Mouse (Mus musculus) limb, embryonic 10.5 days (tissue): Measurements from ENCODE around the gene Crip1. TPM values are rescaled to one million over a fixed set of nuclear protein-coding genes. Genes with fewer than 3 reads are reported as not detected.
"Not testable (repeated sequence)": the region's sequence is repeated elsewhere in the genome, so short reads cannot be mapped to it uniquely, and the experiment has no call there.

Experiments
- DNase-seq: peaks from one replicate; pipeline ENCODE4 v3.0.0-alpha.2; 2017; ENCODE audit warnings: low spot score
- H3K27ac ChIP-seq: fragments of 300-500 bp; sonication (generic); 2 replicates; pipeline ENCODE4 v1.5.1; 2016; ENCODE audit warnings: mild to moderate bottlenecking
- H3K27me3 ChIP-seq: fragments of 300-500 bp; sonication (generic); 2 replicates; pipeline ENCODE4 v1.6.1; 2016; ENCODE audit warnings: low read depth, mild to moderate bottlenecking; ENCODE audit not compliant: poor library complexity, severe bottlenecking
- H3K36me3 ChIP-seq: fragments of 300-500 bp; sonication (generic); 2 replicates; pipeline ENCODE4 v1.6.1; 2016; ENCODE audit warnings: mild to moderate bottlenecking, moderate library complexity
- H3K4me1 ChIP-seq: fragments of 300-500 bp; sonication (generic); 2 replicates; pipeline ENCODE4 v1.6.1; 2016
- H3K4me3 ChIP-seq: fragments of 300-500 bp; sonication (generic); 2 replicates; pipeline ENCODE4 v1.5.1; 2016; ENCODE audit warnings: mild to moderate bottlenecking, moderate library complexity
- H3K9me3 ChIP-seq: fragments of 300-500 bp; sonication (generic); replicated peaks from 2 replicates; pipeline ENCODE4 v1.6.1; 2016; ENCODE audit warnings: mild to moderate bottlenecking
- WGBS: fragments of 180-500 bp; shearing (Covaris S2); methylation state at CpG from one replicate; pipeline ENCODE4 v1.1.7; 2016; 5-methylcytosine and 5-hydroxymethylcytosine counted together
- polyA plus RNA-seq: library from polyadenylated mRNA; unstranded; fragments of >200 nt; fragmentation: Nextera tagmentation; extraction: Ambion mirVana; gene quantifications from 2 replicates; pipeline ENCODE4 v1.2.1, GENCODE M21; 2016

Crip1 gene
- polyA plus RNA-seq, 1 experiment from 2014 or later = 61.0 TPM

GRCm38 (mm10) chr12:113185442-113186291 is 39.6 kb downstream of the Crip1 start, which contains the start of gene Tmem121:
Gene Tmem121 (plus strand): TSS chr12:113185930.
- Histone ChIP-seq H3K36me3 (peaks cover 27% of the 10 kb centered on the region), H3K27me3 (peaks cover 40% of the 10 kb centered on the region), H3K27ac (peak within 1 kb of the TSS; percentile 80), H3K4me1 (peaks cover 32% of the 10 kb centered on the region), H3K9me3 (no peaks in the 10 kb centered on the region), H3K4me3 (peak within 1 kb of the TSS; percentile 76)
- peak; percentile 75 for DNase-seq
- WGBS = 2% methylated on average over 63 of the region's 63 CpGs

DNA sequence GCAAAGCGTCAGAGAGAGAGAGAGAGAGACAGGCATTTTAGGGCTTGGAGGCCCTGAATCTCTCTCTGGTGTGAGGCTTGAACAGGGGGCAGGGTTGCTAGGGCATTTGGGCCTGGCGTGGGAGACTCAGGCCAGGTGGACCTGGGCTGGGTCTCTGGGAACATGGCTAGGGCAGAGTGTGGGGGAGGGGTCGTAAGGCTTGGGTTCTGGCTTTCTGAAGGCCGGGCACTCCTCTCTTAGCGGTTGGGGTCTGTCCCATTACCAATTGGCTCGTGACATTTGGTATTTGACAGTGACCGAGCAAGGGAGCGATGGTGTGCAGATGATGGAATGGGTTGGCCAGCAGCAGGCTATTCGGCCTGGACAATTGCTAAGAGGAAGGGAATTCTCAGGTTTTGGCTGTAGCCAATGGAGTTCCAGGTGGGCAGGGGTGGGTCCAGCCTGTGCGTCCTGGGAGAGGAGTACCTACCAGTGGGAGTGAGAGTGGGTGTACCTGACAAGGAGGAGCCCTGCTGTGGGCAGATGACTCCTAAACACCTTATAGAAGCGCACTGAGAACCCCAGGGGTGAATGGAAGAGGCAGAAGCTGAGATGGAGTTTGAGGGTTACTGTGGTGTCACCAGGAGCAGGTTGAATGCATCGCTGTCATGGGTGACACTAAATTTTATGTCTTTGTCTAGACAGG is 40.4 kb downstream of the Crip1 start:
- WGBS = 41% methylated on average over 12 of the region's 12 CpGs
- peaks cover 40% of the 10 kb centered on the region for H3K27me3 ChIP-seq
- no peaks in the 10 kb centered on the region for H3K9me3 ChIP-seq
- H3K4me3 ChIP-seq = peak overlapping the region; percentile 76
- peaks cover 29% of the 10 kb centered on the region for H3K36me3 ChIP-seq
- DNase-seq = no peak
- peak overlapping the region; percentile 80 for H3K27ac ChIP-seq
- H3K4me1 ChIP-seq = peaks cover 32% of the 10 kb centered on the region

DNA sequence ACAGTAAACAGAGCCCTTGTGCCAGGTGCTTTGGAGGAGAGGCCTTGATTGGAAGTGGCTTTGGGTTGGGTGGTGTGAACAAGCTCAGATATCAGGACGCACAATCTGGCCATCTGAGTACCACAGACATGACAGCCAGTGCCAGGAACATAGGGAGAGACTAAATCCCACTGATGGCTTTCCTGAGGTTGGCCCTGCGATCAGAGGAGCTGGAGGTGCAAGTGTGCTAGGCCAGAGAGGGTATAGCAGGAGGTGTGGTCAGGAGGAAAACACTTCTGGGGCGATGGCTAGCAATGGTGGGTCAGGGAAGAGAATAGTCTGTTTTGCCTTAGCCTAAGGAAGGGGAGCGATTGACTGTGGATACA is 40.9 kb downstream of the Crip1 start:
- no peak overlapping the region for H3K27ac ChIP-seq
- peaks cover 40% of the 10 kb centered on the region for H3K27me3 ChIP-seq
- peaks cover 29% of the 10 kb centered on the region for H3K36me3 ChIP-seq
- WGBS = 45% methylated on average over 4 of the region's 4 CpGs
- DNase-seq = no peak
- H3K9me3 ChIP-seq = no peaks in the 10 kb centered on the region
- peak overlapping the region; percentile 76 for H3K4me3 ChIP-seq
- H3K4me1 ChIP-seq = peaks cover 32% of the 10 kb centered on the region

GRCm38 (mm10) chr12:113187584-113188295 is 41.6 kb downstream of the Crip1 start:
- H3K27me3 ChIP-seq = peaks cover 40% of the 10 kb centered on the region
- peak overlapping the region; percentile 76 for H3K4me3 ChIP-seq
- peak; percentile 91 for DNase-seq
- H3K4me1 ChIP-seq = peaks cover 32% of the 10 kb centered on the region
- peaks cover 29% of the 10 kb centered on the region for H3K36me3 ChIP-seq
- WGBS = 3% methylated on average over 56 of the region's 56 CpGs
- H3K27ac ChIP-seq = no peak overlapping the region
- H3K9me3 ChIP-seq = no peaks in the 10 kb centered on the region

DNA sequence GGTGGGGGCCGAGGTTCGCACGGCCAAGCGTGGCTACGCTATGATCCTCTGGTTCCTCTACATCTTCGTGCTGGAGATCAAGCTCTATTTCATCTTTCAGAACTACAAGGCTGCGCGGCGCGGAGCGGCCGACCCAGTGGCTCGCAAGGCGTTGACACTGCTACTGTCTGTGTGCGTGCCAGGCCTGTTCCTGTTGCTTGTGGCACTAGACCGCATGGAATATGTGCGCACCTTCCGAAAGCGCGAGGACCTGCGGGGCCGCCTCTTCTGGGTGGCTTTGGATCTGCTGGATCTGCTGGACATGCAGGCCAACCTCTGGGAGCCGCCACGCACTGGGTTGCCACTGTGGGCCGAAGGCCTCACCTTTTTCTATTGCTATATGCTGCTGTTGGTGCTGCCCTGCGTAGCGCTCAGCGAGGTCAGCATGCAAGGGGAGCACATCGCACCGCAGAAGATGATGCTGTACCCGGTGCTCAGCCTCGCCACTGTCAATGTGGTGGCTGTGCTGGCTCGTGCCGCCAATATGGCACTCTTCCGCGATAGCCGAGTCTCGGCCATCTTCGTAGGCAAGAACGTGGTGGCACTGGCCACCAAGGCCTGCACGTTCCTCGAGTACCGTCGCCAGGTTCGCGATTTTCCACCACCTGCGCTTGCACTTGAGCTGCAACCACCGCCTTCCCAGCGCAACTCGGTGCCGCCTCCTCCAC is 42.4 kb downstream of the Crip1 start:
- WGBS = 85% methylated on average over 51 of the region's 51 CpGs
- peaks cover 40% of the 10 kb centered on the region for H3K27me3 ChIP-seq
- H3K4me3 ChIP-seq = peak overlapping the region; percentile 76

DNA sequence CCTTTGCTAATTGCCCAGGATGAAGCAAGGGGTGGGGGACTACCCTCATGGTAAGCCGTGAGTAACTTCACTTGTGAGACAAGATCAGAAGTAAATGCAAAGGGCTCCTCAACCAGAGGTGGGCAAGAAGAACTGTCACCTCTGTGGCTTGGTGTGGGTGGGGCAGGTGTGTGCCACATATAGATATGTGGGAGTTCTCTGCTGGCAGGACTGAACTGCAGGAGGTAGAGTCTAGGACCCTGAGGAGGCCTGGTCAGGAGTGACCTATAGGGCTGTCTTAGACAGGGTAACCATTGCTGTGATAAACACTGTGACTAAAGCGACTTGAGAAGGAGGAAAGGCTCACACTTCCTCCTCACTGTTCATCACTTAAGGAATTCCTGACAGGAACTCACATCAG is 47.3 kb downstream of the Crip1 start:
- Histone ChIP-seq H3K4me1 (no peaks in the 10 kb centered on the region), H3K9me3 (no peaks in the 10 kb centered on the region), H3K36me3 (peaks cover 24% of the 10 kb centered on the region), H3K27me3 (0 out of 2 replicates have a peak, but pooled peaks cover 2% of the 10 kb centered on the region), H3K4me3 (no peak overlapping the region), H3K27ac (no peak overlapping the region)
- 77% methylated on average over 2 of the region's 2 CpGs for WGBS
- no peak for DNase-seq

More for the DNA sequence above, 42.4 kb downstream of the Crip1 start:
- no peaks in the 10 kb centered on the region for H3K9me3 ChIP-seq
- H3K4me1 ChIP-seq = peaks cover 32% of the 10 kb centered on the region
- DNase-seq = no peak
- no peak overlapping the region for H3K27ac ChIP-seq
- H3K36me3 ChIP-seq = peaks cover 29% of the 10 kb centered on the region

DNA sequence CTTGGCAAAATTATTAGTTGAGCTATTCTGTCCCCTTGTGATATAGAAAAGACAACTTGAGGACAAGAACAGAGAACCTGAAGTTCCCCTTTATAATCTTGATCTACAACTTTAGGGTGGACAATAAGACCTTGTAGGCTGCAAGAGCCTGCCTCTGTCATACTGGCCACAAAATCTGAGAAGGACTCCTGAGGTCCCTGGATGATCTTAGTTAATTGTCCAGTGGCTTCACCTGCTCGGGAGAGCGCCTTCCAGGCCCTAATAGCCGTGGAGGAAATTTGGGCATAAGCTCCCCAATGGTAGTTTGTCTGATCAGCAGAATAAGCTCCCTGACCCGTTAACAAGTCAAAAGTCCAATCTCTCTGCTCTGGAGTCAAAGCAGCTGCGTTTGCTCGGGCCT is 53.0 kb downstream of the Crip1 start:
- not testable (repeated sequence) for DNase-seq, H3K4me3 ChIP-seq, H3K9me3 ChIP-seq, H3K36me3 ChIP-seq, H3K27ac ChIP-seq, H3K27me3 ChIP-seq, H3K4me1 ChIP-seq
- 98% methylated on average over 3 of the region's 6 CpGs for WGBS

- Histone ChIP-seq H3K4me3 (no peak overlapping the region), H3K4me1 (no peaks in the 10 kb centered on the region), H3K9me3 (no peaks in the 10 kb centered on the region; the same call in 1 of the 2 replicates)
These were observed 55.2 kb downstream of the Crip1 start for GRCm38 (mm10) chr12:113201301-113201700.

DNA sequence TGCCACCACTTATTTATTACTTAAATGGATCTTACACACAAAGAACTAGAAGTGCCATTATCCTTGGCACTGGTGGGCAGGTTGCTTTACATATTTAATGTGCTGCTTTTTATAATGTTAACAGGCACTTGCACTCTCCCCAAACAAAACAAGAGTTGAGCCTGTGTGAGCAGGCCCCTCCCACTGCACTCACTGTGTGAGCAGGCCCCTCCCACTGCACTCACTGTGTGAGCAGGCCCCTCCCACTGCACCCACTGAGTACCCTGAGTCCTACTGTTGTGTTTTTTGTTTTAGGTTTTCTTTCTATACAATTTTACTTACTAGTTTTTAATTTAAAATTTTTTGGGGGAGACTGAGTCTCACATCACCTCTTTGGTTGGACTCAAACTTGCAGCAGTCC is 55.9 kb downstream of the Crip1 start:
- Histone ChIP-seq H3K36me3 (no peaks in the 10 kb centered on the region), H3K27ac (no peak overlapping the region), H3K27me3 (no peaks in the 10 kb centered on the region), H3K4me1 (no peaks in the 10 kb centered on the region), H3K4me3 (no peak overlapping the region), H3K9me3 (no peaks in the 10 kb centered on the region; the same call in 1 of the 2 replicates)
- no peak for DNase-seq

More at GRCm38 (mm10) chr12:113201301-113201700, 55.2 kb downstream of the Crip1 start:
- Histone ChIP-seq H3K36me3 (no peaks in the 10 kb centered on the region), H3K27me3 (no peaks in the 10 kb centered on the region), H3K27ac (no peak overlapping the region)
- WGBS = 92% methylated on average over 4 of the region's 4 CpGs
- DNase-seq = no peak

Other genes starting within 250 kb of the Crip1 start
- 3.5 and 4.5 TPM in 2 replicates for gene Jag2, start 216.5 kb upstream of the Crip1 start, polyA plus RNA-seq
- gene Nudt14, start 204.2 kb upstream of the Crip1 start, polyA plus RNA-seq = 76.7 and 79.7 TPM in 2 replicates
- gene Btbd6, start 169.8 kb upstream of the Crip1 start, polyA plus RNA-seq = 25.6 and 27.9 TPM in 2 replicates
- gene Brf1, start 145.6 kb upstream of the Crip1 start, polyA plus RNA-seq = 53.5 and 65.9 TPM in 2 replicates
- 11.7 and 11.8 TPM in 2 replicates for gene Pacs2, start 131.8 kb upstream of the Crip1 start, polyA plus RNA-seq
- gene Tex22, start 71.8 kb upstream of the Crip1 start, polyA plus RNA-seq = 0.18 and 0.21 TPM in 2 replicates
- 22.9 and 25.9 TPM in 2 replicates for gene Mta1, start 48.0 kb upstream of the Crip1 start, polyA plus RNA-seq
- gene Crip2, start 6.1 kb upstream of the Crip1 start, polyA plus RNA-seq = 58.8 and 63.8 TPM in 2 replicates
- 49.4 and 60.2 TPM in 2 replicates for gene Tedc1, start 10.1 kb downstream of the Crip1 start, polyA plus RNA-seq
- 12.3 and 15.7 TPM in 2 replicates for gene Tmem121, start 39.6 kb downstream of the Crip1 start, polyA plus RNA-seq